Mouse (Mus musculus): Measurements from ENCODE around the gene Coq8a. TPM values are rescaled to one million over a fixed set of nuclear protein-coding genes. Genes with fewer than 3 reads are reported as not detected.

Coq8a gene
- total and polyA plus RNA-seq, 3 experiments = 1.5 to 2.1 TPM; not detected in 1

GRCm38 (mm10) chr1:180220791-180221542, 21.6 kb upstream of the Coq8a start:
- DNase-seq (ENCODE audit: low read depth, low spot score) = no peak
- TF ChIP-seq MYC (IDR thresholded peaks at IDR 0.05; ENCODE audit: low read depth, low read length) (no peak), NELFE (IDR thresholded peaks at IDR 0.05; ENCODE audit: low read depth, low read length) (no peak), TBP (IDR thresholded peaks at IDR 0.05; ENCODE audit: low read depth, low read length) (no peak), RCOR1 (IDR thresholded peaks at IDR 0.05; ENCODE audit: low read depth, low read length) (no peak), CTCF (IDR thresholded peaks at IDR 0.05 in 2 of 3, conservative IDR thresholded peaks at IDR 0.05 in 1 of 3; ENCODE audit: control insufficient read depth in 1 of 3, insufficient read depth in 1 of 3, low read depth in 2 of 3, low read length in 3 of 3, poor library complexity in 1 of 3, severe bottlenecking in 1 of 3) (no peak), ETS1 (IDR thresholded peaks at IDR 0.05; ENCODE audit: low read depth, low read length) (no peak), ZKSCAN1 (IDR thresholded peaks at IDR 0.05; ENCODE audit: low read depth, low read length) (no peak), NRF1 (IDR thresholded peaks at IDR 0.05; ENCODE audit: insufficient read depth, low read depth, low read length, poor library complexity, severe bottlenecking) (no peak), USF1 (IDR thresholded peaks at IDR 0.05; ENCODE audit: low read depth, low read length) (no peak), MAX (IDR thresholded peaks at IDR 0.05; ENCODE audit: low read length) (no peak), MXI1 (IDR thresholded peaks at IDR 0.05; ENCODE audit: low read depth, low read length) (no peak), GABPA (IDR thresholded peaks at IDR 0.05; ENCODE audit: low read depth, low read length) (no peak), BHLHE40 (IDR thresholded peaks at IDR 0.05; ENCODE audit: borderline replicate concordance, low read depth, low read length) (no peak), RAD21 (IDR thresholded peaks at IDR 0.05; ENCODE audit: low read depth, low read length) (no peak), HCFC1 (IDR thresholded peaks at IDR 0.05; ENCODE audit: low read depth, low read length) (no peak), ZNF384 (IDR thresholded peaks at IDR 0.05; ENCODE audit: low read depth, low read length) (no peak), MYB (IDR thresholded peaks at IDR 0.05; ENCODE audit: low read depth, low read length) (no peak), POLR2A (IDR thresholded peaks at IDR 0.05; ENCODE audit: control insufficient read depth in 1 of 2, insufficient read depth in 1 of 2, low read depth in 1 of 2, low read length in 2 of 2, poor library complexity in 1 of 2) (no peak)
- Histone ChIP-seq H3K27ac (ENCODE audit: control insufficient read depth, low read depth, low read length) (no peak overlapping the region), H3K9me3 (replicated peaks; ENCODE audit: insufficient read depth, low read length) (no peaks in the 10 kb centered on the region), H3K27me3 (ENCODE audit: control insufficient read depth in 1 of 2, insufficient read depth in 2 of 2, low read length in 2 of 2) (no peaks in the 10 kb centered on the region), H3K4me1 (ENCODE audit: control insufficient read depth in 1 of 2, insufficient read depth in 2 of 2, low read length in 2 of 2) (no peaks in the 10 kb centered on the region), H3K4me3 (ENCODE audit: control insufficient read depth in 1 of 2, insufficient read depth in 1 of 2, low read depth in 2 of 2, low read length in 2 of 2) (no peak overlapping the region), H3K36me3 (ENCODE audit: control insufficient read depth in 1 of 2, insufficient read depth in 2 of 2, low read length in 2 of 2) (no peaks in the 10 kb centered on the region), H3K79me2 (ENCODE audit: control insufficient read depth, insufficient read depth, low read length, poor library complexity) (no peaks in the 10 kb centered on the region), H3K9ac (ENCODE audit: control insufficient read depth, low read depth, low read length, poor library complexity, severe bottlenecking) (no peak overlapping the region)

GRCm38 (mm10) chr1:180216541-180217276, 17.3 kb upstream of the Coq8a start:
- no peaks in the 10 kb centered on the region for H3K4me1 ChIP-seq (ENCODE audit: control insufficient read depth in 1 of 2, insufficient read depth in 2 of 2, low read length in 2 of 2)
- H3K27ac ChIP-seq (ENCODE audit: control insufficient read depth, low read depth, low read length) = no peak overlapping the region
- TF ChIP-seq MYB (IDR thresholded peaks at IDR 0.05; ENCODE audit: low read depth, low read length) = no peak
- TF ChIP-seq GATA1 (IDR thresholded peaks at IDR 0.05; ENCODE audit: low read depth, low read length) = no peak
- TF ChIP-seq NELFE (IDR thresholded peaks at IDR 0.05; ENCODE audit: low read depth, low read length) = no peak
- no peak for TF ChIP-seq USF2 (IDR thresholded peaks at IDR 0.05; ENCODE audit: borderline replicate concordance in 1 of 2, insufficient read depth in 1 of 2, low read depth in 1 of 2, low read length in 2 of 2)
- TF ChIP-seq SIN3A (IDR thresholded peaks at IDR 0.05; ENCODE audit: low read length) = no peak
- TF ChIP-seq CTCF (IDR thresholded peaks at IDR 0.05 in 2 of 3, conservative IDR thresholded peaks at IDR 0.05 in 1 of 3; ENCODE audit: control insufficient read depth in 1 of 3, insufficient read depth in 1 of 3, low read depth in 2 of 3, low read length in 3 of 3, poor library complexity in 1 of 3, severe bottlenecking in 1 of 3) = no peak
- TF ChIP-seq POLR2A (IDR thresholded peaks at IDR 0.05; ENCODE audit: control insufficient read depth in 1 of 2, insufficient read depth in 1 of 2, low read depth in 1 of 2, low read length in 2 of 2, poor library complexity in 1 of 2) = no peak
- TF ChIP-seq EP300 (IDR thresholded peaks at IDR 0.05; ENCODE audit: low read depth in 1 of 2, low read length in 2 of 2) = no peak
- TF ChIP-seq ZNF384 (IDR thresholded peaks at IDR 0.05; ENCODE audit: low read depth, low read length) = no peak
- TF ChIP-seq MEF2A (IDR thresholded peaks at IDR 0.05; ENCODE audit: extremely low read depth, insufficient replicate concordance, low read depth, low read length, poor library complexity, severe bottlenecking) = no peak
- no peaks in the 10 kb centered on the region for H3K9me3 ChIP-seq (replicated peaks; ENCODE audit: insufficient read depth, low read length)
- no peaks in the 10 kb centered on the region for H3K36me3 ChIP-seq (ENCODE audit: control insufficient read depth in 1 of 2, insufficient read depth in 2 of 2, low read length in 2 of 2)
- H3K4me3 ChIP-seq (ENCODE audit: control insufficient read depth in 1 of 2, insufficient read depth in 1 of 2, low read depth in 2 of 2, low read length in 2 of 2) = no peak overlapping the region
- DNase-seq (ENCODE audit: low read depth, low spot score) = no peak
- no peaks in the 10 kb centered on the region for H3K79me2 ChIP-seq (ENCODE audit: control insufficient read depth, insufficient read depth, low read length, poor library complexity)
- H3K27me3 ChIP-seq (ENCODE audit: control insufficient read depth in 1 of 2, insufficient read depth in 2 of 2, low read length in 2 of 2) = no peaks in the 10 kb centered on the region
- H3K9ac ChIP-seq (ENCODE audit: control insufficient read depth, low read depth, low read length, poor library complexity, severe bottlenecking) = no peak overlapping the region
